Mouse (Mus musculus): ENCODE data around the gene Ift20.

Gene Ift20

DNA sequence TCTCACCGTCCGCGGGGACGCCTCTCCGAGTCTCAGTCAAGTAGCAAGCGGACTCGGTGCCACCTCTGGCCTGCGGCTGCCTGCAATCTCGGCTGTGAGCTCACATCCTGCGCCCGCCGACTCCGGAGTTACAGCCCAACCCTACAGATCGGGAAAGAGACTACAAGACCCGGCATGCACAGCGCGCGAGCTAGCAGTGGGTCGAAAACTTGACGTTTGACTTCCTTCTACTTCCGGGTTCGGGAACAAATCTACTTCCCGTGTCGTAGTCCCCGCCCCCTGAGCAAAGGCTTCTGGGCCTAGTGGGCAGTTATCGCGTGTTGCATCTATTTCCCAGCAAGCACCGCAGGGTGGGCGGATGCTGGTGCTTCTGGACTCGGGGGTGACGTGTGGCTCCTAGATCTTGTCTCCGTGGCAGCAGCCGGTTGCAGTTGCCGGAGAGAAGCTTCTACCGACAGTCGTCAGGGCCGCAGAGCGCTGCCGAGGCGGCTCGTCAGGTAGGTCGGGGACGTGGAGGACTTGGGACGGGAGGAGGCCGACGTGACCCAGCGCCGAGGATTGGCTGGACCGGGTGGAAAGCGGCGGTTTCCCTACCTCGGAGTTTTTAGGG, at the start of gene Ift20, which contains the start of gene Tnfaip1:
Gene Ift20 (plus strand): TSS at position 282 of the 610 bp plus-strand sequence.
Gene Tnfaip1 (minus strand): TSS at position 253 of the 610 bp plus-strand sequence.
- peak; percentile 99 to 100 for DNase-seq (ENCODE audit: low spot score in 2 of 2)

DNA sequence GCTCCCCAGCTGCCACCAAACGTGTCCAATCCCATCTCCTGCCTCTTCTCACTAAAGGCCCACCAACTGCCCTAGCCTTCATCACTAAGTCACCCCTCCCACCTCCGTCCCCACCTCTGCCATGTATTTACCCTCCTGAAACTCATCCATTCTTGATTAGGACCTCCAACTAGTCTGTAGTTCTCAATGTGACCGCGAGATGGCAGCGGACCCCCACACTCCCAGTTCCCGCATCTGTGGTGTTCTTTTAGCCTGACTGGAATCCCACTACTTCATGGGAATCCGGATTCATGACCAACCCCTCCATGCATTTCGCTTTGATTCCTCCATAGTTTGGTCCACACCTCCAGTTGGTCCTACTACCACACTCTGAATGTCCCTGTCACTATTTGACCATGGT, 48.0 kb upstream of the Ift20 start:
- DNase-seq (ENCODE audit: low spot score in 2 of 2): peak; percentile 81 to 83

GRCm38 (mm10) chr11:78490781-78491241, 45.4 kb upstream of the Ift20 start:
- DNase-seq (ENCODE audit: low spot score in 2 of 2): peak; percentile 58 to 62

DNA sequence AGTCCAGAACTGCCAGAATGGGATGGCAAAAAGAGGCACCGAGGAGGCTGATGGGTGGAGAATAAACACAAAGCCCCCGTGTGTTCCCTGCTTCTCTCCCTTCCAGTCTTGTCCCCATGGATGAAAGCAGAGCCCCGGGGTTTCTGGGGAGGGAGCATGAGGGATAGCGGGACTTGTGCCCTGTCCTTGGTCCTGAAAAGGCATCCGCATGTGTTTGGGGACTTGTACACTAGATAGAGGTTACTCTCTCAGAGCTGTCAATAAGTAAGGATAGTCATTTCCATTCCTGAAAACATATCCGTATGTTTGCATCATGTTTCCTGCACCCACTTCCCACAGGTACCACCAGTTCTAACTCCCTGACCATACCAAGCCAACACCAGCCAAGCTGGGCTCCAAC, 40.3 kb upstream of the Ift20 start:
- DNase-seq (ENCODE audit: low spot score in 2 of 2): peak in 1 of 2 experiments; percentile 12

GRCm38 (mm10) chr11:78497071-78497541, 39.1 kb upstream of the Ift20 start:
- peak; percentile 50 to 58 for DNase-seq (ENCODE audit: low spot score in 2 of 2)

- DNase-seq (ENCODE audit: low spot score in 2 of 2): peak; percentile 95
Measured at GRCm38 (mm10) chr11:78497544-78498522, 38.3 kb upstream of the Ift20 start, which contains the start of gene Sarm1. Sarm1 (minus strand) TSS chr11:78497754.

GRCm38 (mm10) chr11:78499004-78499403, 37.2 kb upstream of the Ift20 start, which contains the start of gene Vtn:
Vtn (plus strand) TSS chr11:78499091.
- DNase-seq (ENCODE audit: low spot score in 2 of 2): no peak

- no peak for DNase-seq (ENCODE audit: low spot score in 2 of 2)
Measured at GRCm38 (mm10) chr11:78499543-78499942, 36.6 kb upstream of the Ift20 start.

GRCm38 (mm10) chr11:78500623-78501202, 35.4 kb upstream of the Ift20 start:
- no peak for DNase-seq (ENCODE audit: low spot score in 2 of 2)

GRCm38 (mm10) chr11:78501529-78501928, 34.6 kb upstream of the Ift20 start:
- no peak for DNase-seq (ENCODE audit: low spot score in 2 of 2)

- DNase-seq (ENCODE audit: low spot score in 2 of 2): no peak
Measured at GRCm38 (mm10) chr11:78502909-78503650, 33.1 kb upstream of the Ift20 start, which contains the start of gene Sebox. Sebox (plus strand) TSS chr11:78503447.

DNA sequence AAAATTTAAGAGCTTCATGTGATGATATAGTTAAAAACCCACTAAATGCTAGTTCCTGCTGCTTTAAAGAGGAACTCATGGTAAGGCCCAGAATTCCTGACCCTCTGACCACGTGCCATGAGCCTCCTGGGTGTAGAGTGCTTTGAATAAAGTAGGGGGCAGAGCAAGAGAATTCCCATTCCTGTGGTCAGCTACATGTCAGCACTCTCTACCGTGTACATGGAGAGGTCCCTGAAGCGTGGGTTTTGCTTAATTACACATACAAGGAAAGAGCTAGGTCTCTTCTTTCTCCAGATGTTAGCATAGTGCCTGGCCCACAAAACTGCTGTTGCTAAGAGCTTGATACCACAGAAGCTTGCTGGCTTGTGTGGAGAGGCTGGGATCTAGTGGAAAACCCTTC, 30.7 kb upstream of the Ift20 start:
- DNase-seq (ENCODE audit: low spot score in 2 of 2): no peak

DNA sequence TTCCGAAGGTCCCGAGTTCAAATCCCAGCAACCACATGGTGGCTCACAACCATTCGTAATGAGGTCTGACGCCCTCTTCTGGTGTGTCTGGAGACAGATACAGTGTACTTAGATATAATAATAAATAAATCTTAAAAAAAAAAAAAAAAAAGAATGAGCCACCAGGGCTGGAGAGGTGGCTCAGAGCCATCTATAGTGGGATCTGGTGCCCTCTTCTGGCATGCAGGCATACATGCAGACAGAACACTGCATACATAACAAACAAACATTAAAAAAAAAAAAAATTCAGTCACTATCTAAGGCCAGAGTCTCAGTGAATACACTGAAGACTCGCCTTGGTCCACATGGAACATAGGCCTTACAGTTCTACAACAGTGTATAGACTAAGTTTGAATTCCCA, 27.0 kb upstream of the Ift20 start:
- no peak for DNase-seq (ENCODE audit: low spot score in 2 of 2)

GRCm38 (mm10) chr11:78512025-78512957, 23.9 kb upstream of the Ift20 start, which contains the start of the genes Tmem199 and Poldip2:
Tmem199 (minus strand) TSS chr11:78512172.
Poldip2 (plus strand) TSS chr11:78512193.
- DNase-seq (ENCODE audit: low spot score in 2 of 2): peak; percentile 85 to 89

DNA sequence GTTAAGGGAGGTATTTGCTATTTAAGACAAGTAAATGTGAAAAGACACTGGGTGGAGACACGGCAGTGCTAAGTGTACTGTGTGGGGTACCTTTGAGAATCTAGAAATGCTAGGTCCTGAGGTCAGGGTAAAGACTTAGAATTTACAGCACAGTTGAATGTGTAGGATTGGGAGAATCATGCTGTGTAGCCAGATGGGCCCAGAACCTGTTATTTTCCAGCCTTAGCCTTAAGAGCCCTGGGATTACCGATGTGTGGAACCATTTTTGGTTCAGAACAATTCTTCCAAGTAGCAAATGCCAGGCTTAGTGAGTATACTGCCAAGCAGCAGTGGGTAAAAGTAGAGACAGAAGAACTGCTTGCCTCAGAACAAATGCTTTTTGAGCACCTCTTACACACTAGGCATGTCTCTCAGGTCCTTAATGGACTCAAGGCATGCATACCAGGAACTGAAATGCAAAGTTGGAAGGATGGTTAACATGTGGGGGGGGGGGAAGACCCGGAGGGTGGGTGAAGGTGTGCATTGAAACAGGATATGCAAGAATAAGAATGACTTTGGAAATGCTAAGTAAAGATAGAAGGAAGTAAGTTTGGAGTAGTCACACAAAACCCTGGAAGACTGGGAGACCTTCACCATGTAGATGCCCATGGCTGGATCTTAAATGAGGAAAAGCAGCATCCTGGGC, 22.9 kb upstream of the Ift20 start:
- no peak for DNase-seq (ENCODE audit: low spot score in 2 of 2)

GRCm38 (mm10) chr11:78515549-78516325, 20.4 kb upstream of the Ift20 start:
- no peak for DNase-seq (ENCODE audit: low spot score in 2 of 2)

DNA sequence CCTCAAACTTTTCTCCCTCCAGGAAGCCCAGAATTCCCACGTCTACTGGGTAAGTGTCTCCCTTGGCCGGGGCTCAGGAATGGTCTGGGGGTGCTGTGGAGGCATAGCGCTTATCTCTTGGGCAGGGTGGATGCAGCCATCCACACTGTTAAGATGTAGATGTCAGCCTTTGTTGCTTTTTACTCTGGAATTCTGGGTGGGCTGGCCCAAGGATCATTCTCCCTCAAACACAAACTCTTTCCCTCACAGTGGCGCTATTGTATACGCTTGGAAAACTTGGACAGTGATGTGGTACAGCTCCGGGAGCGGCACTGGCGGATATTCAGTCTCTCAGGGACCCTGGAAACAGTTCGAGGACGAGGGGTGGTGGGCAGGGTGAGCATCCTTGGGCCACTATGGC, 17.2 kb upstream of the Ift20 start:
- DNase-seq (ENCODE audit: low spot score in 2 of 2): no peak

DNA sequence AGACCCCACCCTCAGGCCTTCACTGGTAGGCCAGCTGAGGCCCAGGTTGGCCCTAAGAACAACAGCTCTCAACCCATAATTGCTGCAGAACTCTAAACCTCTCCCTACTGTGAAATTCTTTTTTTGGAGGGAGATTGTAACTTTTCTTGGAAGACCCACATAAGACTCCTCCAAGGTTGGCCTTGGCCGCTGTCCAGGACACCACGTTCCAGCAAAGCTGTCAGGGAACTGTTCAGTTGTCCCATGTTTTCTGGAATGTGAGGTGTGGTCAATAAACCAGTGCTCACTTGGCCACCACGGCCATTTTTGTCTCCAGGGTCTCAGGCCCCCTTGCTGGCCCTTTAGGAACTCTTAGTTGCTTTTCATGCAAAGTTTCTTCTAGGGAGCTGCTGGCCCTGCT, 14.3 kb upstream of the Ift20 start:
- no peak for DNase-seq (ENCODE audit: low spot score in 2 of 2)

Data from right cerebral cortex, adult 2 months (tissue).